Mouse (Mus musculus) left cerebral cortex, adult 2 months (tissue): ENCODE measurements around the gene Grik1. TPM values are rescaled to one million over a fixed set of nuclear protein-coding genes. Genes with fewer than 3 reads are reported as not detected.

Experiments used
- DNase-seq, 2 experiments: peaks; one replicate each; pipeline ENCODE4 v3.0.0; 2021 to 2022; ENCODE audit warnings: low spot score in 2 of 2, mixed read lengths in 1 of 2; ENCODE audit errors: extremely low spot score in 1 of 2
- H3K27ac ChIP-seq: fragments of 200-600 bp; 2 replicates; pipeline ENCODE4 v1.8.1; 2022
- H3K4me3 ChIP-seq: fragments of 200-600 bp; 2 replicates; pipeline ENCODE4 v1.8.1; 2022
- CTCF ChIP-seq: fragments of 200-600 bp; IDR thresholded peaks from 2 replicates; pipeline ENCODE4 v1.8.1; 2022; ENCODE audit warnings: antibody characterized with exemption, mild to moderate bottlenecking, moderate library complexity
- intact Hi-C: fragments of 180-260 bp; cut with DNase I; formaldehyde crosslinking; loops from one replicate; pipeline ENCODE4 v1.15.1; 2025
- total RNA-seq, 2 experiments: library from RNA; stranded (reverse); gene quantifications; 2 replicates each; pipeline ENCODE4 v1.2.3; 2021

Grik1 gene
- total RNA-seq, 2 experiments from 2014 or later = 20.7 to 22.8 TPM

DNA sequence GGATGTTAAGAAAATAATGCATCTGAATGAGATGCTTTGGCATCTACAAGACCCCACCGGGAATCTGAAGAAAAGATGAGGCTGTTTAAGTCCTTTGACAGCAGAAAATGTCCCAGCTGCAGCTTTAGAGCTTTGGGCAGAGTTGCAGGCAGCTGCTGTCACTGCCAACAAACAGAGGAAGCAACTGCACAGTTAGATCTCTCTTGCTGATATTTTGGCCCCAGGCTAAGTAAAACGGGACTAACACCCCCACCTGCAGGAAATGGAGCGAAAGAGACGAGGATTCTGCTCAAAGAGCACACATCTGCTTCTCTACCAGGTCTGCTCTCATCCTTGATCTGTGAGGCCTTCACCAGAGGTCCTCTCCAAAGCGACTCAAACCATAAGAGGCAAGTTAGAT lies 77.5 kb downstream of the Grik1 start:
- intact Hi-C loops = loop anchor here (10.0 kb wide), 2 partner anchors 332 to 1552 kb away; no protein-coding TSS in a partner anchor
- no peak for DNase-seq
- H3K4me3 ChIP-seq = no peak overlapping the region
- H3K27ac ChIP-seq = no peak overlapping the region
- no peak for TF ChIP-seq CTCF

GRCm38 (mm10) chr16:88211852-88212251 lies 78.2 kb downstream of the Grik1 start:
- no peak for DNase-seq
- intact Hi-C loops = loop anchor here (10.0 kb wide), 2 partner anchors 333 to 1553 kb away; no protein-coding TSS in a partner anchor
- peak; percentile 57 for TF ChIP-seq CTCF

GRCm38 (mm10) chr16:88204400-88204799 lies 85.7 kb downstream of the Grik1 start:
- peak; percentile 94 for TF ChIP-seq CTCF
- peak; percentile 67 to 76 for DNase-seq
- Histone ChIP-seq H3K27ac (no peak overlapping the region), H3K4me3 (no peak overlapping the region)
- intact Hi-C loops = loop anchor here (1.0 to 10.0 kb wide), 2 partner anchors 363 to 690 kb away; no protein-coding TSS in a partner anchor

More at GRCm38 (mm10) chr16:88211852-88212251, 78.2 kb downstream of the Grik1 start:
- Histone ChIP-seq H3K27ac (no peak overlapping the region), H3K4me3 (no peak overlapping the region)

DNA sequence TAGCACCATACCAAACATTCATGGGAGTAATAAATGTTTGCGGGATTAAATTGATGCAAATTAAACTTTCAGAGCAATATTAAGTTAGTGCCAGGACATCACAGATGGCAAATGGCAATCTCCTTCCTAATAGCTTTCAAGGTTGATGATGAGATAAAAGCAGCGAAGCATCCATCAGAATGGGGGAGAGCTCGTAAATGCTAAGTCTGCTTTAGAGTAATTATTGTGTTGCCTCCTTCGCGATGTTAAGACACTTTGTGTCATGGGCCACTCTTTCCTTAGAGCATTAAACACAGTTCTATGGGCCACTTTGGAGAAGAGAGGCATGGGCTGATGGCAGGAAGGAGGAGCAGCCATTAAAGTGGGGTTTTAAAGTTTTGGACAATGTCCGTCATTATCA lies 86.1 kb downstream of the Grik1 start:
- Histone ChIP-seq H3K27ac (no peak overlapping the region), H3K4me3 (no peak overlapping the region)
- DNase-seq = no peak
- TF ChIP-seq CTCF = no peak
- intact Hi-C loops = loop anchor here (1.0 to 10.0 kb wide), 2 partner anchors 363 to 689 kb away; no protein-coding TSS in a partner anchor

DNA sequence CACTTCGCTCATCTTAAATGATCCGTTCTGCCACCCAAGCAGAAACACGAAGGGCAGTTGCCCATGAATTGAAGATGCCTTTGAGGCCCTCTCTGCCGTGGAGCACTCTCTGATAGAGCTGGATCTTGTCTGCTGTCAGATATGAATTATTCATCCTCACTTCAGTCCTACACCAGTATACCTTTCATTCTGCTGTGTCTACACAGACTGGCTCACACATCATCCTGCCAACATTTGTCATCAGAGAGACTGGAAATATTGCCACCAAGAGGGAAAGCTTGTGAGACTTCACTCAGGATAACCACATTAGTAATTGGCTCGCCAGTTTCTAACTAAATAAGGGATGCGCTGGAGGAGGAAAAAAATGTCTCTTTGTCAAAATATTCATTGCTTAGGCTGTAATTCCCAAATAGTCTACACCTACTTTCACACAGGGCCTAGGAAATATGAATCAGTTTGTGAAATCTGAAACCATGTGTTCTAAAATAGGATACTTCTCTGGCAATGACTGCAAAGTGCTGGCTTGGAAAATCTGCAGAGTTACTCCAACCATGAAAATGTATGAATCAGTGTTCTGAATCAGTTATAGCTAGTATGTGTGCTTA lies 102.5 kb downstream of the Grik1 start:
- intact Hi-C loops = loop anchor here (10.0 kb wide), 1 partner anchor 93 kb away; no protein-coding TSS in a partner anchor
- no peak for DNase-seq
- no peak overlapping the region for H3K4me3 ChIP-seq
- no peak for TF ChIP-seq CTCF
- no peak overlapping the region for H3K27ac ChIP-seq

GRCm38 (mm10) chr16:88178813-88179212 lies 111.3 kb downstream of the Grik1 start:
- DNase-seq = no peak
- Histone ChIP-seq H3K27ac (no peak overlapping the region), H3K4me3 (no peak overlapping the region)
- intact Hi-C loops = no loop called here
- TF ChIP-seq CTCF = no peak

DNA sequence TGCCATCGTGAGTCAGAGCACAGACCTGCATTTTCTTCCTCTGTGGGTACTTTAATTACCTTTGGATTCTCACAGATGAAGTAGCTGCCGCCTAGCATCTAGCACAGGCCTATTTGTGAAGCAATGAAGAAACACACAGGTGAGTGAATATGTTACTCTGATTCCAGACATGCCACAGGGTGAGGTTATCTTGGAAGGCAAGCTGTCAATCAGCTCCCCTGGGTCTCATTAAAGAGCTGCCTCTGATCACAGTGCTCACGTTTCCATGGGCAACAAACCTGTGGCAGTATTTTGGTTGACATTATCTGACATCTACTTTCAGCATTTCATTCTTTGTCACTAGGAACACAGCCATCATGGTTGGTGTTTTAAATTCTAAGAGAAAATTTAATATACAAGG lies 112.7 kb downstream of the Grik1 start:
- Histone ChIP-seq H3K27ac (no peak overlapping the region), H3K4me3 (no peak overlapping the region)
- intact Hi-C loops = no loop called here
- no peak for DNase-seq
- no peak for TF ChIP-seq CTCF

DNA sequence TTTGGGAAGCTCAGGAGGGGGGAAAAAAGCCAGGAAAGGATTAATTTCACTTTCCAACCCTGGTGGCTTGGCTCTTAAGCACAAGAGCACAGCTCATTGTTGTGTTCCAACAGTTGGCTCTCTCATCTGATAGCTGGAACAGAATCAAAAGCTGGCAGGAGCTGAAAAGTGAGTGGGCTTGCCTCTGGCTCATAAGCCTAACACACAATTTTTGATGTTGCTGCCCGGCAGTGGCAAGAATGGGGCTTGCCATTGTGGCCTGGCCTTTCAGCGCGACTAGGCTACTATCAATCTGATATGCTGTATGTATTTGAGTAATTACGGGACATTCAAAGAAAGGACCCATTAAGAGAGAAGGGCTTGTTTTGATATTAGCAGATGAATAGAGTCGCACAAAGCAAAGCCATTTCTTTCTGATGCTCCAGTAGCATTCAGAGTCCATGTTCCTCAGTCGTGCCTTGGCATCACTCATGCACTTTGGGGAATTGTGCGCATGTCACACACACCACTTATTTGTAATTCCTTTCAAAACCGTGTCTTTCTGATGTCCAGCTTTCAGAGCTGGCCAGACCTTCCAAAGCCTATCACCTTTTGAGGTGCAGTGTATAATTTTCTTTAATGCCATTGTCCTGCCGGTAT lies 115.9 kb downstream of the Grik1 start:
- Histone ChIP-seq H3K27ac (no peak overlapping the region), H3K4me3 (no peak overlapping the region)
- intact Hi-C loops = no loop called here
- TF ChIP-seq CTCF = no peak; the same call in 1 of the 2 replicates
- peak; percentile 19 to 27 for DNase-seq

- Histone ChIP-seq H3K27ac (no peak overlapping the region), H3K4me3 (no peak overlapping the region)
- intact Hi-C loops = no loop called here
- no peak for DNase-seq
- TF ChIP-seq CTCF = no peak
Observed at GRCm38 (mm10) chr16:88166547-88166946, 123.5 kb downstream of the Grik1 start.

- DNase-seq = no peak
- intact Hi-C loops = no loop called here
- no peak overlapping the region for H3K4me3 ChIP-seq
- no peak overlapping the region for H3K27ac ChIP-seq
- no peak for TF ChIP-seq CTCF
Observed at GRCm38 (mm10) chr16:88142574-88142973, 147.5 kb downstream of the Grik1 start.

- TF ChIP-seq CTCF = no peak
- intact Hi-C loops = no loop called here
- H3K4me3 ChIP-seq = no peak overlapping the region
- no peak for DNase-seq
- no peak overlapping the region for H3K27ac ChIP-seq
Observed at GRCm38 (mm10) chr16:88142136-88142535, 147.9 kb downstream of the Grik1 start.

DNA sequence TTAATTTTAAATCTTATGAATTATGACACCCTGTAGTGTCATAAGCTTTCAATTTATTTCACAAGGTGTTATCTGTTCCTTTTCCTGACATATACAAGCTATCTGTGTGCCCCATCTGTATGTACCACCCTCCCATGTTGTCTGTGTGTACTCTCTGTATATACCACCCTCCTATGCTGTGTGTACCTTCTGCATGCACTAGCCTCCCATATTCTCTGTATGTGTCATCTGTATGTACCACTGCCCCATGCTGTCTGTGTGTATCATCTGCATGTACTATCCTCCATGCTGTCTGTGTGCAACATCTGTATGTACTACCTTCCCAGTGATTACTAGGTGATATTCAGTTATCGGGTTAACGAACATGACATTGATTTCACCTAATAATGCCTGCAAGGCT lies 148.5 kb downstream of the Grik1 start:
- no peak for DNase-seq
- Histone ChIP-seq H3K4me3 (no peak overlapping the region), H3K27ac (no peak overlapping the region)
- no peak for TF ChIP-seq CTCF
- intact Hi-C loops = no loop called here

DNA sequence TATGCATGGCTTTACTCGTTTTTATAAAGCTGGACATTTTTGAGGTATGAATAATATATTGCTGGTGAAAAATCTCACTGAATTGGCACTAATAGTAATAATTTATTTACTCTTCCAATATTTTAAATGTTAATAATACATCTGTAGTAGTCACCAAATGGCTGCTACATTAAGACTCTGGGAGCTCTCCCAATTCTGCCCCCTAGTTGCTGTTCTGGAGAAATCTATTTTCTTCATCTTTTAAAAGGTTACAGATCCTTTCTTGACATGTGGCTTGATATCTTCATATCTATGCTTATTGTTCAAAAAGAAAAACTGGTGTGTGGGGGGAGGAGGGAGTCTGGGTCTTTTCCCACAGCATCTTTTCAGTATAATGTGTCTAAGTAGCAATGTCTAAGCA lies 151.2 kb downstream of the Grik1 start:
- no peak; the same call in 1 of the 2 replicates for TF ChIP-seq CTCF
- intact Hi-C loops = loop anchor here (5.0 kb wide), 1 partner anchor 297 kb away; no protein-coding TSS in a partner anchor
- no peak overlapping the region for H3K4me3 ChIP-seq
- no peak for DNase-seq
- no peak overlapping the region for H3K27ac ChIP-seq
